Mouse (Mus musculus): ENCODE measurements around the gene Vgll3. TPM values are rescaled to one million over a fixed set of nuclear protein-coding genes. Genes with fewer than 3 reads are reported as not detected.

The Vgll3 gene
- polyA plus RNA-seq (2012; fragmentation: generic; extraction: Trizol), result 17.8 TPM

GRCm38 (mm10) chr16:65814918-65815881 is at the start of gene Vgll3:
Vgll3 (plus strand) TSS chr16:65815257.
- H3K27me3 ChIP-seq (ENCODE audit: control insufficient read depth, insufficient read depth, insufficient read length), result no peaks in the 10 kb centered on the region
- peak within 1 kb of the TSS; percentile 66 for H3K4me3 ChIP-seq
- H3K4me2 ChIP-seq (ENCODE audit: low read depth), result peak within 1 kb of the TSS; percentile 84
- peaks cover 23% of the 10 kb centered on the region for H3K79me2 ChIP-seq (ENCODE audit: control insufficient read depth, insufficient read depth)
- H3ac ChIP-seq (ENCODE audit: control insufficient read depth, insufficient read length), result peak within 1 kb of the TSS; percentile 61
- no peaks in the 10 kb centered on the region for H3K36me3 ChIP-seq (ENCODE audit: control insufficient read depth, insufficient read depth)
- TF ChIP-seq MAX (IDR thresholded peaks at IDR 0.05; ENCODE audit: low read depth), result no peak
- peak; percentile 79 for TF ChIP-seq POLR2A (IDR thresholded peaks at IDR 0.05; ENCODE audit: insufficient read length, low read depth)
- TF ChIP-seq TCF3 (IDR thresholded peaks at IDR 0.05; ENCODE audit: insufficient read length, low read depth), result peak; percentile 82
- peak in 2 of 3 experiments; percentile 65 to 89 for TF ChIP-seq MYOD1 (IDR thresholded peaks at IDR 0.05; ENCODE audit: control insufficient read depth in 1 of 3, insufficient read length in 2 of 3, low read depth in 2 of 3)
- TF ChIP-seq POLR2AphosphoS2 (IDR thresholded peaks at IDR 0.05; ENCODE audit: insufficient read length, low read depth), result peak; percentile 67
- peak; percentile 23 to 96 (median 90) for TF ChIP-seq MYOG (IDR thresholded peaks at IDR 0.05; ENCODE audit: control insufficient read depth in 1 of 3, insufficient read depth in 1 of 3, insufficient read length in 2 of 3, low read depth in 2 of 3)
- no peak for TF ChIP-seq SRF (IDR thresholded peaks at IDR 0.05; ENCODE audit: control insufficient read depth, insufficient read length, low read depth)
- no peak for TF ChIP-seq CEBPB (IDR thresholded peaks at IDR 0.05; ENCODE audit: insufficient read depth, poor library complexity, severe bottlenecking)
- no peak for TF ChIP-seq E2F4 (IDR thresholded peaks at IDR 0.05; ENCODE audit: insufficient read depth)
- no peak for TF ChIP-seq REST (IDR thresholded peaks at IDR 0.05; ENCODE audit: insufficient read depth, insufficient read length)

GRCm38 (mm10) chr16:65765976-65766375 is 49.1 kb upstream of the Vgll3 start:
- H3K4me3 ChIP-seq, result no peak overlapping the region
- no peaks in the 10 kb centered on the region for H3K36me3 ChIP-seq (ENCODE audit: control insufficient read depth, insufficient read depth)
- no peaks in the 10 kb centered on the region for H3K79me2 ChIP-seq (ENCODE audit: control insufficient read depth, insufficient read depth)
- no peaks in the 10 kb centered on the region for H3K27me3 ChIP-seq (ENCODE audit: control insufficient read depth, insufficient read depth, insufficient read length)
- TF ChIP-seq TCF12 (IDR thresholded peaks at IDR 0.05; ENCODE audit: insufficient read depth, poor library complexity, severe bottlenecking), result no peak
- TF ChIP-seq TCF3 (IDR thresholded peaks at IDR 0.05; ENCODE audit: insufficient read length, low read depth), result no peak
- TF ChIP-seq POLR2AphosphoS2 (IDR thresholded peaks at IDR 0.05; ENCODE audit: insufficient read length, low read depth), result no peak
- TF ChIP-seq MAX (IDR thresholded peaks at IDR 0.05; ENCODE audit: low read depth), result no peak
- TF ChIP-seq MYOD1 (IDR thresholded peaks at IDR 0.05; ENCODE audit: control insufficient read depth in 1 of 3, insufficient read length in 2 of 3, low read depth in 2 of 3), result no peak
- TF ChIP-seq POLR2A (IDR thresholded peaks at IDR 0.05; ENCODE audit: insufficient read length, low read depth), result no peak
- TF ChIP-seq USF1 (IDR thresholded peaks at IDR 0.05; ENCODE audit: low read depth), result no peak
- TF ChIP-seq MYOG (IDR thresholded peaks at IDR 0.05; ENCODE audit: control insufficient read depth in 1 of 3, insufficient read depth in 1 of 3, insufficient read length in 2 of 3, low read depth in 2 of 3), result no peak
- H3K4me2 ChIP-seq (ENCODE audit: low read depth), result no peak overlapping the region
- no peak overlapping the region for H3ac ChIP-seq (ENCODE audit: control insufficient read depth, insufficient read length)

- Histone ChIP-seq H3K79me2 (ENCODE audit: control insufficient read depth, insufficient read depth) (no peaks in the 10 kb centered on the region), H3K36me3 (ENCODE audit: control insufficient read depth, insufficient read depth) (no peaks in the 10 kb centered on the region), H3K4me3 (no peak overlapping the region), H3K27me3 (ENCODE audit: control insufficient read depth, insufficient read depth, insufficient read length) (no peaks in the 10 kb centered on the region), H3K4me2 (ENCODE audit: low read depth) (no peak overlapping the region), H3ac (ENCODE audit: control insufficient read depth, insufficient read length) (no peak overlapping the region)
- TF ChIP-seq SRF (IDR thresholded peaks at IDR 0.05; ENCODE audit: control insufficient read depth, insufficient read length, low read depth) (no peak), USF1 (IDR thresholded peaks at IDR 0.05; ENCODE audit: low read depth) (no peak), TCF12 (IDR thresholded peaks at IDR 0.05; ENCODE audit: insufficient read depth, poor library complexity, severe bottlenecking) (no peak), POLR2AphosphoS2 (IDR thresholded peaks at IDR 0.05; ENCODE audit: insufficient read length, low read depth) (no peak), POLR2A (IDR thresholded peaks at IDR 0.05; ENCODE audit: insufficient read length, low read depth) (no peak), CEBPB (IDR thresholded peaks at IDR 0.05; ENCODE audit: insufficient read depth, poor library complexity, severe bottlenecking) (no peak), MYOG (IDR thresholded peaks at IDR 0.05; ENCODE audit: control insufficient read depth in 1 of 3, insufficient read depth in 1 of 3, insufficient read length in 2 of 3, low read depth in 2 of 3) (no peak), MAX (IDR thresholded peaks at IDR 0.05; ENCODE audit: low read depth) (no peak)
Measured at GRCm38 (mm10) chr16:65785959-65786358, 29.1 kb upstream of the Vgll3 start.

GRCm38 (mm10) chr16:65816059-65816458 is 1.0 kb downstream of the Vgll3 start:
- H3ac ChIP-seq (ENCODE audit: control insufficient read depth, insufficient read length), result peak overlapping the region; percentile 61
- H3K27me3 ChIP-seq (ENCODE audit: control insufficient read depth, insufficient read depth, insufficient read length), result no peaks in the 10 kb centered on the region
- H3K4me3 ChIP-seq, result peak overlapping the region; percentile 66
- H3K36me3 ChIP-seq (ENCODE audit: control insufficient read depth, insufficient read depth), result no peaks in the 10 kb centered on the region
- no peak for TF ChIP-seq SRF (IDR thresholded peaks at IDR 0.05; ENCODE audit: control insufficient read depth, insufficient read length, low read depth)
- TF ChIP-seq POLR2AphosphoS2 (IDR thresholded peaks at IDR 0.05; ENCODE audit: insufficient read length, low read depth), result no peak
- no peak for TF ChIP-seq MYOG (IDR thresholded peaks at IDR 0.05; ENCODE audit: control insufficient read depth in 1 of 3, insufficient read depth in 1 of 3, insufficient read length in 2 of 3, low read depth in 2 of 3)
- TF ChIP-seq USF1 (IDR thresholded peaks at IDR 0.05; ENCODE audit: low read depth), result no peak
- TF ChIP-seq REST (IDR thresholded peaks at IDR 0.05; ENCODE audit: insufficient read depth, insufficient read length), result no peak
- TF ChIP-seq POLR2A (IDR thresholded peaks at IDR 0.05; ENCODE audit: insufficient read length, low read depth), result no peak
- TF ChIP-seq TCF12 (IDR thresholded peaks at IDR 0.05; ENCODE audit: insufficient read depth, poor library complexity, severe bottlenecking), result no peak
- TF ChIP-seq MYOD1 (IDR thresholded peaks at IDR 0.05; ENCODE audit: control insufficient read depth in 1 of 3, insufficient read length in 2 of 3, low read depth in 2 of 3), result no peak
- TF ChIP-seq MAX (IDR thresholded peaks at IDR 0.05; ENCODE audit: low read depth), result no peak
- no peak for TF ChIP-seq TCF3 (IDR thresholded peaks at IDR 0.05; ENCODE audit: insufficient read length, low read depth)
- TF ChIP-seq CEBPB (IDR thresholded peaks at IDR 0.05; ENCODE audit: insufficient read depth, poor library complexity, severe bottlenecking), result no peak
- TF ChIP-seq E2F4 (IDR thresholded peaks at IDR 0.05; ENCODE audit: insufficient read depth), result no peak
- peak overlapping the region; percentile 84 for H3K4me2 ChIP-seq (ENCODE audit: low read depth)
- peaks cover 28% of the 10 kb centered on the region for H3K79me2 ChIP-seq (ENCODE audit: control insufficient read depth, insufficient read depth)

Data from myocyte (in vitro differentiated cells).